Comparison of ENCODE assay signal across 21 mouse cellular contexts in genomic region chr5:111501691-111502441, GRCm38 (mm10).
DNase-seq lines count a peak whose midpoint lies in the region; ATAC-seq and TF ChIP-seq lines count a peak whose summit lies in the region.
"Had no signal": no experiment of that assay in that cellular context is flagged by ENCODE, and none has a peak within 500 bp of the region (broad histone marks: within the 10 kb centered on the region; RNA-seq: fewer than 3 reads in every experiment).

No protein-coding gene starts in this region.

- H3K4me2 ChIP-seq in hindbrain, embryonic 11.5 days (replicated peaks; ENCODE audit: low read depth, low read length): no peak overlapping the region
- no peak overlapping the region for H3K4me2 ChIP-seq in intestine, postnatal 0 days (replicated peaks; ENCODE audit: low read depth)
- H3K4me2 ChIP-seq: embryonic facial prominence, embryonic 15.5 days; heart, embryonic 12.5 days; limb, embryonic 15.5 days had no signal

- no peak for ATAC-seq in hindbrain, embryonic 11.5 days (ENCODE audit: low FRiP score)
- peak; percentile 53 for ATAC-seq in megakaryocyte-erythroid progenitor cell, adult 5-6 weeks (replicated peaks; ENCODE audit: low FRiP score, low TSS enrichment, poor library complexity, severe bottlenecking)
- no peak for ATAC-seq in intestine, postnatal 0 days
- ATAC-seq: hindbrain, embryonic 16.5 days; intestine, embryonic 16.5 days; lung, postnatal 0 days had no signal

- no peak for TF ChIP-seq CTCF in intestine, postnatal 0 days (IDR thresholded peaks at IDR 0.05; ENCODE audit: low read depth)

- no peak overlapping the region for H3K4me3 ChIP-seq in hindbrain, embryonic 10.5 days
- H3K4me3 ChIP-seq in hindbrain, embryonic 11.5 days (ENCODE audit: low read depth, low read length): no peak overlapping the region
- no peak overlapping the region for H3K4me3 ChIP-seq in intestine, postnatal 0 days (ENCODE audit: low read depth, low read length)
- H3K4me3 ChIP-seq: embryonic facial prominence, embryonic 15.5 days; gastrocnemius, adult 2 months; heart, embryonic 12.5 days; limb, embryonic 15.5 days had no signal

- no peak overlapping the region for H3K9ac ChIP-seq in hindbrain, embryonic 11.5 days (ENCODE audit: low read depth, low read length)
- H3K9ac ChIP-seq in intestine, postnatal 0 days (ENCODE audit: low read depth, low read length): no peak overlapping the region
- H3K9ac ChIP-seq: embryonic facial prominence, embryonic 15.5 days; heart, embryonic 12.5 days; limb, embryonic 15.5 days had no signal

- no peak for DNase-seq in hindbrain, embryonic 10.5 days (ENCODE audit: low spot score)
- DNase-seq in hindbrain, embryonic 11.5 days (ENCODE audit: low spot score): no peak
- peak; percentile 45 for DNase-seq in A20 (ENCODE audit: low read depth, low spot score)
- DNase-seq in embryo, embryonic 11 days: peak; percentile 43
- DNase-seq in adrenal gland, postnatal 4 days (ENCODE audit: low spot score in 2 of 2): no peak
- no peak for DNase-seq in frontal cortex, postnatal 10 days (ENCODE audit: low spot score in 2 of 2)
- DNase-seq: cerebellum, adult 9-10 months; gastrocnemius, adult 2 months; heart, adult 11 months; heart, postnatal 14 days; kidney, postnatal 14 days; thymus, postnatal 4 days had no signal

- H3K4me1 ChIP-seq in hindbrain, embryonic 10.5 days (replicated peaks): peaks cover 35% of the 10 kb centered on the region
- peaks cover 4% of the 10 kb centered on the region; the same call in 1 of the 2 replicates for H3K4me1 ChIP-seq in hindbrain, embryonic 11.5 days (replicated peaks; ENCODE audit: control insufficient read depth, insufficient read depth, low read length)
- 0 out of 2 replicates have a peak, but pooled peaks cover 4% of the 10 kb centered on the region for H3K4me1 ChIP-seq in intestine, postnatal 0 days (replicated peaks; ENCODE audit: control insufficient read depth, insufficient read depth, low read length)

- H3K27ac ChIP-seq in hindbrain, embryonic 10.5 days: peak overlapping the region; percentile 37; the same call in 1 of the 2 replicates
- no peak overlapping the region for H3K27ac ChIP-seq in hindbrain, embryonic 11.5 days (ENCODE audit: low read depth, low read length)
- no peak overlapping the region for H3K27ac ChIP-seq in intestine, postnatal 0 days (ENCODE audit: low read depth, low read length)
- H3K27ac ChIP-seq: embryonic facial prominence, embryonic 15.5 days; gastrocnemius, adult 2 months; limb, embryonic 15.5 days had no signal

- peaks cover 90% of the 10 kb centered on the region for H3K27me3 ChIP-seq in hindbrain, embryonic 10.5 days (ENCODE audit: insufficient read depth, poor library complexity, severe bottlenecking)
- peaks cover 8% of the 10 kb centered on the region for H3K27me3 ChIP-seq in hindbrain, embryonic 11.5 days (ENCODE audit: control insufficient read depth, insufficient read depth, low read length)
- H3K27me3 ChIP-seq in intestine, postnatal 0 days (replicated peaks; ENCODE audit: control insufficient read depth, insufficient read depth, low read length): no peaks in the 10 kb centered on the region
- H3K27me3 ChIP-seq: CH12.LX; embryonic facial prominence, embryonic 15.5 days; limb, embryonic 15.5 days had no signal

- H3K36me3 ChIP-seq in hindbrain, embryonic 10.5 days: no peaks in the 10 kb centered on the region
- H3K36me3 ChIP-seq in hindbrain, embryonic 11.5 days (ENCODE audit: control insufficient read depth, insufficient read depth, low read length): no peaks in the 10 kb centered on the region
- no peaks in the 10 kb centered on the region for H3K36me3 ChIP-seq in intestine, postnatal 0 days (ENCODE audit: control insufficient read depth, insufficient read depth)
- H3K36me3 ChIP-seq: embryonic facial prominence, embryonic 15.5 days; heart, embryonic 12.5 days; limb, embryonic 15.5 days had no signal

- H3K9me3 ChIP-seq in hindbrain, embryonic 10.5 days: no peaks in the 10 kb centered on the region
- H3K9me3 ChIP-seq in hindbrain, embryonic 11.5 days (ENCODE audit: control insufficient read depth, low read length): no peaks in the 10 kb centered on the region
- no peaks in the 10 kb centered on the region for H3K9me3 ChIP-seq in intestine, postnatal 0 days (ENCODE audit: control insufficient read depth)
- H3K9me3 ChIP-seq: embryonic facial prominence, embryonic 15.5 days; heart, embryonic 12.5 days; limb, embryonic 15.5 days had no signal

- WGBS in hindbrain, embryonic 10.5 days: 75% methylated on average over 13 of the region's 13 CpGs
- 78% methylated on average over 13 of the region's 13 CpGs for WGBS in hindbrain, embryonic 11.5 days
- 47% methylated on average over 13 of the region's 13 CpGs for WGBS in intestine, postnatal 0 days

Comparison
In these comparisons a context has a peak if more than half of its experiments do, and no peak if none do; other contexts are left out.
1. DNase-seq: peak in A20 (single experiment) and embryo, embryonic 11 days (single experiment); none in hindbrain, embryonic 10.5 days (single experiment), hindbrain, embryonic 11.5 days (single experiment), adrenal gland, postnatal 4 days (0 of 2) and frontal cortex, postnatal 10 days (0 of 2).